ENCODE assay signal across 8 mouse cellular contexts in genomic region chr19:14596941-14597916, GRCm38 (mm10). TPM values are rescaled to one million over a fixed set of nuclear protein-coding genes. Genes with fewer than 3 reads are reported as not detected.
A peak's percentile ranks its signal among the peaks of the same experiment; 100 is the strongest.
DNase-seq lines count a peak whose midpoint lies in the region; ATAC-seq and TF ChIP-seq lines count a peak whose summit lies in the region.

No protein-coding gene starts in this region.

- H3K36me3 ChIP-seq in MEL (ENCODE audit: control insufficient read depth in 1 of 2, insufficient read depth in 2 of 2, low read length in 2 of 2) = peaks cover 2 to 15% of the 10 kb centered on the region in 2 experiments
- H3K36me3 ChIP-seq in forebrain, embryonic 14.5 days (ENCODE audit: control insufficient read depth, insufficient read depth, low read length) = no peaks in the 10 kb centered on the region

- peak in 1 of 2 experiments; percentile 38; a peak in 2 of 4 replicates for TF ChIP-seq POLR2A in MEL (IDR thresholded peaks at IDR 0.05; ENCODE audit: control insufficient read depth in 1 of 2, insufficient read depth in 1 of 2, low read depth in 1 of 2, low read length in 2 of 2, poor library complexity in 1 of 2)

- H3K27me3 ChIP-seq in MEL (ENCODE audit: control insufficient read depth in 1 of 2, insufficient read depth in 2 of 2, low read length in 2 of 2) = no peaks in the 10 kb centered on the region
- no peaks in the 10 kb centered on the region for H3K27me3 ChIP-seq in forebrain, embryonic 14.5 days (replicated peaks; ENCODE audit: control insufficient read depth, insufficient read depth, low read length)

- H3K4me3 ChIP-seq in MEL (ENCODE audit: control insufficient read depth in 1 of 2, insufficient read depth in 1 of 2, low read depth in 2 of 2, low read length in 2 of 2) = peak overlapping the region; percentile 96 to 99
- peak overlapping the region; percentile 88 for H3K4me3 ChIP-seq in forebrain, embryonic 14.5 days (ENCODE audit: low read depth, low read length)

- peaks cover 0 to 11% of the 10 kb centered on the region in 2 experiments; a peak in 3 of 4 replicates for H3K4me1 ChIP-seq in MEL (ENCODE audit: control insufficient read depth in 1 of 2, insufficient read depth in 2 of 2, low read length in 2 of 2)
- peaks cover 16% of the 10 kb centered on the region for H3K4me1 ChIP-seq in forebrain, embryonic 14.5 days (ENCODE audit: control insufficient read depth, insufficient read depth, low read length)

- no peak for TF ChIP-seq RAD21 in MEL (IDR thresholded peaks at IDR 0.05; ENCODE audit: low read depth, low read length)

- peaks cover 21% of the 10 kb centered on the region for H3K79me2 ChIP-seq in MEL (ENCODE audit: control insufficient read depth, insufficient read depth, low read length, poor library complexity)

- H3K9me3 ChIP-seq in MEL (replicated peaks; ENCODE audit: insufficient read depth, low read length) = no peaks in the 10 kb centered on the region
- H3K9me3 ChIP-seq in forebrain, embryonic 14.5 days (replicated peaks; ENCODE audit: control insufficient read depth, low read length) = no peaks in the 10 kb centered on the region

- ATAC-seq in forebrain, embryonic 14.5 days = peak; percentile 3; the same call in 1 of the 2 replicates

- peak overlapping the region; percentile 59 for H3K4me2 ChIP-seq in forebrain, embryonic 14.5 days (ENCODE audit: low read length)

- TF ChIP-seq EP300 in MEL (IDR thresholded peaks at IDR 0.05; ENCODE audit: low read depth in 1 of 2, low read length in 2 of 2) = 0 out of 4 replicates have a peak, but pooled peaks of 1 of the 2 experiments have one; percentile 22

- TF ChIP-seq CTCF in MEL (IDR thresholded peaks at IDR 0.05 in 2 of 3, conservative IDR thresholded peaks at IDR 0.05 in 1 of 3; ENCODE audit: control insufficient read depth in 1 of 3, insufficient read depth in 1 of 3, low read depth in 2 of 3, low read length in 3 of 3, poor library complexity in 1 of 3, severe bottlenecking in 1 of 3) = no peak

- under 1% methylated on average over 101 of the region's 120 CpGs for WGBS in forebrain, embryonic 14.5 days

- peak overlapping the region; percentile 98 for H3K9ac ChIP-seq in MEL (ENCODE audit: control insufficient read depth, low read depth, low read length, poor library complexity, severe bottlenecking)
- H3K9ac ChIP-seq in forebrain, embryonic 14.5 days (ENCODE audit: low read length) = peak overlapping the region; percentile 96

- DNase-seq in MEL (ENCODE audit: low read depth, low spot score) = peak; percentile 80
- peak; percentile 19 for DNase-seq in c-Kit-positive CD71-positive TER-119-positive erythroid progenitor cells, embryonic 14.5 days (ENCODE audit: low spot score)
- DNase-seq in forebrain, embryonic 14.5 days (ENCODE audit: low spot score) = peak; percentile 81
- peak; percentile 49 for DNase-seq in heart, postnatal 4 days
- DNase-seq in layer of hippocampus, postnatal 14 days (ENCODE audit: low spot score in 2 of 2) = peak; percentile 47 to 54
- peak; percentile 53 for DNase-seq in lung, postnatal 14 days
- peak; percentile 44 for DNase-seq in right cerebral cortex, adult 18-20 months
- DNase-seq in urinary bladder, postnatal 25 days (ENCODE audit: low spot score) = peak; percentile 38

- H3K27ac ChIP-seq in MEL (ENCODE audit: control insufficient read depth, low read depth, low read length) = peak overlapping the region; percentile 99
- H3K27ac ChIP-seq in forebrain, embryonic 14.5 days (ENCODE audit: low read depth, low read length) = peak overlapping the region; percentile 97

TF ChIP-seq in MEL, 35 proteins besides CTCF, POLR2A, EP300 and RAD21:
- TF ChIP-seq NRF1 (IDR thresholded peaks at IDR 0.05; ENCODE audit: insufficient read depth, low read depth, low read length, poor library complexity, severe bottlenecking) = 0 out of 2 replicates have a peak, but pooled peaks have one; percentile 2
- TF ChIP-seq CHD2 (IDR thresholded peaks at IDR 0.05; ENCODE audit: low read length) = peak; percentile 45
- TF ChIP-seq USF2 (IDR thresholded peaks at IDR 0.05; ENCODE audit: borderline replicate concordance in 1 of 2, insufficient read depth in 1 of 2, low read depth in 1 of 2, low read length in 2 of 2) = no peak
- no peak for TF ChIP-seq MAZ (IDR thresholded peaks at IDR 0.05; ENCODE audit: low read depth, low read length)
- peak; percentile 69 for TF ChIP-seq ZNF384 (IDR thresholded peaks at IDR 0.05; ENCODE audit: low read depth, low read length)
- 0 out of 2 replicates have a peak, but pooled peaks have one; percentile 46 for TF ChIP-seq ETS1 (IDR thresholded peaks at IDR 0.05; ENCODE audit: low read depth, low read length)
- 0 out of 2 replicates have a peak, but pooled peaks have one; percentile 77 for TF ChIP-seq UBTF (IDR thresholded peaks at IDR 0.05; ENCODE audit: borderline replicate concordance, insufficient read depth, low read depth, low read length)

RNA-seq across cellular contexts. Expression of gene Tle4, which starts 0.6 kb away (rescaled TPM):
- total RNA-seq in MEL (2012; rRNA removed) = 6.0 and 8.1 TPM in 2 replicates
- 10 to 100 TPM; 14.0 to 42.5 TPM for polyA plus RNA-seq in MEL (2012; ENCODE audit: insufficient read depth in 1 of 2, insufficient read length in 2 of 2, low read depth in 1 of 2, low replicate concordance in 2 of 2, missing spikeins in 1 of 2)
- 28.9 and 30.3 TPM in 2 replicates for polyA plus RNA-seq in forebrain, embryonic 14.5 days (2014; fragmentation: Nextera tagmentation; extraction: Ambion mirVana)
- total RNA-seq in heart, postnatal 4 days (2021) = 10 to 100 TPM; 11.9 to 12.3 TPM
- total RNA-seq in layer of hippocampus, postnatal 14 days (2021) = 10 to 100 TPM; 36.1 to 37.5 TPM

Comparison
In these comparisons a context has a peak if more than half of its experiments do, and no peak if none do; other contexts are left out.
1. Peak in every context shown above with its lines: DNase-seq, ATAC-seq, H3K4me3 ChIP-seq and H3K27ac ChIP-seq.
2. DNase-seq: peak in every context shown above with its lines; median percentile 81 in forebrain, embryonic 14.5 days; 80 in MEL; 53 in lung, postnatal 14 days; 50 in layer of hippocampus, postnatal 14 days; 49 in heart, postnatal 4 days; 44 in right cerebral cortex, adult 18-20 months; 38 in urinary bladder, postnatal 25 days; 19 in c-Kit-positive CD71-positive TER-119-positive erythroid progenitor cells, embryonic 14.5 days.